Mouse (Mus musculus) stomach, embryonic 15.5 days (tissue): ENCODE results near the gene Amy2a2. TPM values are rescaled to one million over a fixed set of nuclear protein-coding genes. Genes with fewer than 3 reads are reported as not detected.
"Not testable (repeated sequence)": the region's sequence is repeated elsewhere in the genome, so short reads cannot be mapped to it uniquely, and the experiment has no call there.

Source experiments
- ATAC-seq: fragments of 200-750 bp; cut with Nextera tagmentation; 2 replicates; pipeline ENCODE4 v1.8.0; 2017; ENCODE audit warnings: low read depth, moderate number of reproducible peaks, moderate TSS enrichment; ENCODE audit not compliant: insufficient read depth, low FRiP score
- H3K27ac ChIP-seq: fragments of 300-500 bp; sonication (generic); 2 replicates; pipeline ENCODE4 v1.5.1; 2015; ENCODE audit warnings: mild to moderate bottlenecking, inconsistent platforms
- H3K27me3 ChIP-seq: fragments of 300-500 bp; sonication (generic); replicated peaks from 2 replicates; pipeline ENCODE4 v1.6.1; 2015; ENCODE audit warnings: inconsistent platforms
- H3K36me3 ChIP-seq: fragments of 300-500 bp; sonication (generic); 2 replicates; pipeline ENCODE4 v1.6.1; 2015; ENCODE audit warnings: inconsistent platforms
- H3K4me1 ChIP-seq: fragments of 300-500 bp; sonication (generic); 2 replicates; pipeline ENCODE4 v1.6.1; 2015; ENCODE audit warnings: inconsistent platforms
- H3K4me2 ChIP-seq: fragments of 300-500 bp; sonication (generic); 2 replicates; pipeline ENCODE4 v1.6.1; 2015; ENCODE audit warnings: mild to moderate bottlenecking, inconsistent platforms
- H3K4me3 ChIP-seq: fragments of 300-500 bp; sonication (generic); replicated peaks from 2 replicates; pipeline ENCODE4 v1.5.1; 2015; ENCODE audit warnings: inconsistent platforms
- H3K9ac ChIP-seq: fragments of 300-500 bp; sonication (generic); 2 replicates; pipeline ENCODE4 v1.6.1; 2015; ENCODE audit warnings: inconsistent platforms
- H3K9me3 ChIP-seq: fragments of 300-500 bp; sonication (generic); 2 replicates; pipeline ENCODE4 v1.6.1; 2016; ENCODE audit warnings: inconsistent platforms
- WGBS: fragments of 180-500 bp; shearing (Covaris S2); methylation state at CpG from one replicate; pipeline ENCODE4 v1.1.7; 2015; 5-methylcytosine and 5-hydroxymethylcytosine counted together
- polyA plus RNA-seq: library from polyadenylated mRNA; unstranded; fragments of >200 nt; fragmentation: Nextera tagmentation; extraction: Ambion mirVana; gene quantifications from 2 replicates; pipeline ENCODE4 v1.2.1, GENCODE M21; 2015

Amy2a2 gene
- 674 and 990 TPM in 2 replicates for polyA plus RNA-seq

- WGBS = no CpG with 5 or more reads among the region's 4 CpGs
- H3K36me3 ChIP-seq, H3K9ac ChIP-seq, H3K27ac ChIP-seq, H3K4me1 ChIP-seq, ATAC-seq, H3K27me3 ChIP-seq, H3K4me2 ChIP-seq, H3K9me3 ChIP-seq, H3K4me3 ChIP-seq: not testable (repeated sequence)
Observed at GRCm38 (mm10) chr3:113356558-113356957, at the start of gene Amy2a2. Amy2a2 (minus strand) TSS chr3:113356658.

GRCm38 (mm10) chr3:113345484-113345883 is 11.0 kb downstream of the Amy2a2 start:
- H3K27me3 ChIP-seq, H3K4me3 ChIP-seq, H3K9ac ChIP-seq, H3K36me3 ChIP-seq, H3K9me3 ChIP-seq, H3K4me1 ChIP-seq, H3K27ac ChIP-seq, ATAC-seq, H3K4me2 ChIP-seq: not testable (repeated sequence)

GRCm38 (mm10) chr3:113323952-113324351 is 32.5 kb downstream of the Amy2a2 start, which contains the start of gene Amy2a3:
Amy2a3 (minus strand) TSS chr3:113324052.
- not testable (repeated sequence) for H3K4me1 ChIP-seq, H3K27me3 ChIP-seq, H3K9ac ChIP-seq, H3K9me3 ChIP-seq, H3K4me3 ChIP-seq, H3K4me2 ChIP-seq, H3K36me3 ChIP-seq, H3K27ac ChIP-seq, ATAC-seq
- WGBS = no CpG with 5 or more reads among the region's 4 CpGs

GRCm38 (mm10) chr3:113312937-113313336 is 43.5 kb downstream of the Amy2a2 start:
- H3K9me3 ChIP-seq, H3K9ac ChIP-seq, H3K27me3 ChIP-seq, H3K4me1 ChIP-seq, H3K36me3 ChIP-seq, H3K4me2 ChIP-seq, H3K4me3 ChIP-seq, H3K27ac ChIP-seq: not testable (repeated sequence)
- WGBS = no CpG with 5 or more reads among the region's 3 CpGs
- peak; percentile 53; the same call in 1 of the 2 replicates for ATAC-seq

Other genes with a start within 250 kb of the Amy2a2 start
- gene Amy2a5, start 97.8 kb downstream of the Amy2a2 start, polyA plus RNA-seq = 330 and 360 TPM in 2 replicates
- gene Amy2a4, start 65.2 kb downstream of the Amy2a2 start, polyA plus RNA-seq = 674 and 990 TPM in 2 replicates
- 674 and 990 TPM in 2 replicates for gene Amy2a3, start 32.6 kb downstream of the Amy2a2 start, polyA plus RNA-seq
- 3,476 and 4,812 TPM in 2 replicates for gene Amy2a1, start 175.8 kb upstream of the Amy2a2 start, polyA plus RNA-seq